Mouse (Mus musculus) hindbrain, embryonic 14.5 days (tissue): ENCODE measurements at regions not wholly inside any gene's neighbourhood (a gene's known extent, or its start where the extent isn't known, plus 50 kb on each side); places are given as distances from the start of the nearest gene placed in this dataset. TPM values are rescaled to one million over a fixed set of nuclear protein-coding genes. Genes with fewer than 3 reads are reported as not detected.

ENCODE experiments used
- microRNA-seq: library from miRNA; unstranded; fragments of <30 nt; microRNA quantifications from one replicate; pipeline ENCODE4, GENCODE M21; 2016

Small RNAs in the stretch of these regions (microRNA-seq; reads per million reads assigned to microRNA genes)
- gene Gm25507: not detected
